ENCODE assay signal across 23 mouse cellular contexts in the genomic region with DNA sequence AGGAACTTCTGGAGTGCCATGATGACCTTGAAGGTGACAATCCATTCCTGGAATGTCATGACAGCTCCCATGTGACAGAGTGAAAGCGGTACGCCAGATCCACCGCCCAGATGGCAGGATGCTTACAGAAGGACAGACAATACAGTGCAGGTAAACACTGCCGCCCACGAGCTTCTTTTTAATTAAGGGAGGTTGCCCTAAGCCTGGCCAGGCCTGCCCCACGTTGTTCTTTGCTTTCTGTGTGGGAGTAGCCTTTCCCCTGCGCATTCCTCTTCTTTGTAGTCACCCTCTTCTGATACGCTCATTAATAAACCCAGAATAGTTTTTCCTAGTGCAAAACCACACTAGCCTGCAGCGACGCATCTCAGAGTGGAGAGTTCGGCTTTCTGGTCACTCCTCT. TPM values are rescaled to one million over a fixed set of nuclear protein-coding genes. Genes with fewer than 3 reads are reported as not detected.
DNase-seq lines count a peak whose midpoint lies in the region; ATAC-seq lines count a peak whose summit lies in the region.
"Had no signal": no experiment of that assay in that cellular context is flagged by ENCODE, and none has a peak within 500 bp of the region (broad histone marks: within the 10 kb centered on the region; RNA-seq: fewer than 3 reads in every experiment).

No protein-coding gene starts in this region.

- no peaks in the 10 kb centered on the region for H3K27me3 ChIP-seq in heart, embryonic 10.5 days (ENCODE audit: insufficient read depth, poor library complexity, severe bottlenecking)
- peaks cover 4% of the 10 kb centered on the region; the same call in 1 of the 2 replicates for H3K27me3 ChIP-seq in kidney, embryonic 16.5 days (ENCODE audit: insufficient read depth, low read length)
- H3K27me3 ChIP-seq: embryonic facial prominence, embryonic 13.5 days; forebrain, embryonic 15.5 days; heart, embryonic 15.5 days; intestine, embryonic 15.5 days; Patski had no signal

- H3K4me3 ChIP-seq in heart, embryonic 10.5 days: no peak overlapping the region
- H3K4me3 ChIP-seq in kidney, embryonic 16.5 days (ENCODE audit: low read length): no peak overlapping the region
- H3K4me3 ChIP-seq: embryonic facial prominence, embryonic 13.5 days; forebrain, embryonic 15.5 days; heart, embryonic 15.5 days; hindbrain, embryonic 10.5 days; intestine, embryonic 15.5 days had no signal

- no peaks in the 10 kb centered on the region for H3K9me3 ChIP-seq in heart, embryonic 10.5 days
- H3K9me3 ChIP-seq in kidney, embryonic 16.5 days (ENCODE audit: low read length): no peaks in the 10 kb centered on the region
- H3K9me3 ChIP-seq: embryonic facial prominence, embryonic 13.5 days; forebrain, embryonic 15.5 days; G1E; heart, embryonic 15.5 days; hindbrain, embryonic 10.5 days; intestine, embryonic 15.5 days had no signal

- H3K4me2 ChIP-seq in kidney, embryonic 16.5 days (replicated peaks; ENCODE audit: low read depth, low read length): no peak overlapping the region
- H3K4me2 ChIP-seq: embryonic facial prominence, embryonic 13.5 days; forebrain, embryonic 15.5 days; heart, embryonic 15.5 days; hindbrain, embryonic 14.5 days; intestine, embryonic 15.5 days had no signal

- DNase-seq in heart, embryonic 10.5 days (ENCODE audit: low spot score): no peak
- no peak for DNase-seq in heart, postnatal 4 days
- DNase-seq in kidney, postnatal 10 days: no peak
- DNase-seq in 3134 (ENCODE audit: extremely low read depth, insufficient read length, low spot score): peak; percentile 37
- DNase-seq in Muller cell, postnatal 12 days (ENCODE audit: inconsistent ontology term): peak; percentile 45
- no peak for DNase-seq in adrenal gland, postnatal 4 days (ENCODE audit: low spot score in 2 of 2)
- DNase-seq: adrenal gland, postnatal 14 days; B cell, adult 2 months; cerebellum, adult 18-20 months; cerebellum, adult 9-11 months; cerebellum, postnatal 36 days; heart, postnatal 14 days had no signal

- H3K27ac ChIP-seq in heart, embryonic 10.5 days: peak overlapping the region; percentile 42; the same call in 1 of the 2 replicates
- H3K27ac ChIP-seq in kidney, embryonic 16.5 days (ENCODE audit: low read length): no peak overlapping the region
- H3K27ac ChIP-seq: embryonic facial prominence, embryonic 13.5 days; forebrain, embryonic 15.5 days; heart, embryonic 15.5 days; hindbrain, embryonic 10.5 days; hindbrain, embryonic 14.5 days; intestine, embryonic 15.5 days had no signal

- H3K36me3 ChIP-seq in heart, embryonic 10.5 days: no peaks in the 10 kb centered on the region
- H3K36me3 ChIP-seq in kidney, embryonic 16.5 days (ENCODE audit: insufficient read depth, low read length): no peaks in the 10 kb centered on the region
- H3K36me3 ChIP-seq: embryonic facial prominence, embryonic 13.5 days; forebrain, embryonic 15.5 days; G1E; heart, embryonic 15.5 days; hindbrain, embryonic 10.5 days; intestine, embryonic 15.5 days had no signal

- H3K9ac ChIP-seq in kidney, embryonic 16.5 days (replicated peaks; ENCODE audit: low read length): no peak overlapping the region
- H3K9ac ChIP-seq: embryonic facial prominence, embryonic 13.5 days; forebrain, embryonic 15.5 days; heart, embryonic 15.5 days; hindbrain, embryonic 14.5 days; intestine, embryonic 15.5 days had no signal

- peak; percentile 20; the same call in 1 of the 2 replicates for ATAC-seq in kidney, embryonic 16.5 days (ENCODE audit: low FRiP score, low TSS enrichment)
- ATAC-seq: activated CD4-positive, CD25-positive, alpha-beta regulatory T cell, adult 4 months; CD4-positive, CD25-positive, alpha-beta regulatory T cell, adult 4 months; forebrain, embryonic 15.5 days; intestine, embryonic 15.5 days; Patski had no signal

- peaks cover 31% of the 10 kb centered on the region for H3K4me1 ChIP-seq in heart, embryonic 10.5 days
- no peaks in the 10 kb centered on the region for H3K4me1 ChIP-seq in kidney, embryonic 16.5 days (ENCODE audit: insufficient read depth, low read length)
- H3K4me1 ChIP-seq: forebrain, embryonic 15.5 days had no signal

- WGBS in heart, embryonic 10.5 days: 73% methylated on average over 11 of the region's 11 CpGs
- 37% methylated on average over 11 of the region's 11 CpGs for WGBS in kidney, embryonic 16.5 days

RNA-seq across cellular contexts. Expression of gene Irs2, which starts 36.4 kb away (rescaled TPM):
- 4.5 and 6.2 TPM in 2 replicates for polyA plus RNA-seq in heart, embryonic 10.5 days (2016; fragmentation: Nextera tagmentation; extraction: Ambion mirVana)
- 10 to 100 TPM; 39.5 to 47.6 TPM for total RNA-seq in heart, postnatal 4 days (2021)
- 4.1 and 4.8 TPM in 2 replicates for polyA plus RNA-seq in kidney, embryonic 16.5 days (2015; fragmentation: Nextera tagmentation; extraction: Ambion mirVana)
- total RNA-seq in adrenal gland, postnatal 4 days (2021): 10 to 100 TPM; 33.2 to 33.3 TPM

Comparison
In these comparisons a context has a peak if more than half of its experiments do, and no peak if none do; other contexts are left out.
1. DNase-seq: peak in 3134 (single experiment) and Muller cell, postnatal 12 days (single experiment); none in heart, embryonic 10.5 days (single experiment), heart, postnatal 4 days (single experiment), kidney, postnatal 10 days (single experiment) and adrenal gland, postnatal 4 days (0 of 2).